Mouse (Mus musculus): ENCODE results near the gene Itln1. TPM values are rescaled to one million over a fixed set of nuclear protein-coding genes. Genes with fewer than 3 reads are reported as not detected.
A peak's percentile ranks its signal among the peaks of the same experiment; 100 is the strongest.

Itln1 gene
- polyA plus RNA-seq, 1 experiment from 2014 or later = not detected

GRCm38 (mm10) chr1:171556366-171556765, 21.3 kb upstream of the Itln1 start:
- no peak overlapping the region for H3K4me2 ChIP-seq
- no peaks in the 10 kb centered on the region for H3K36me3 ChIP-seq
- no peaks in the 10 kb centered on the region for H3K27me3 ChIP-seq
- no peak overlapping the region for H3K4me3 ChIP-seq
- no peak overlapping the region for H3K9ac ChIP-seq
- ATAC-seq (ENCODE audit: borderline replicate concordance, extremely low read depth, low FRiP score, low TSS enrichment) = no peak
- WGBS = 76% methylated on average over 2 of the region's 2 CpGs
- H3K4me1 ChIP-seq = peaks cover 5% of the 10 kb centered on the region; the same call in 1 of the 2 replicates
- no peak overlapping the region for H3K27ac ChIP-seq
- no peaks in the 10 kb centered on the region for H3K9me3 ChIP-seq

DNA sequence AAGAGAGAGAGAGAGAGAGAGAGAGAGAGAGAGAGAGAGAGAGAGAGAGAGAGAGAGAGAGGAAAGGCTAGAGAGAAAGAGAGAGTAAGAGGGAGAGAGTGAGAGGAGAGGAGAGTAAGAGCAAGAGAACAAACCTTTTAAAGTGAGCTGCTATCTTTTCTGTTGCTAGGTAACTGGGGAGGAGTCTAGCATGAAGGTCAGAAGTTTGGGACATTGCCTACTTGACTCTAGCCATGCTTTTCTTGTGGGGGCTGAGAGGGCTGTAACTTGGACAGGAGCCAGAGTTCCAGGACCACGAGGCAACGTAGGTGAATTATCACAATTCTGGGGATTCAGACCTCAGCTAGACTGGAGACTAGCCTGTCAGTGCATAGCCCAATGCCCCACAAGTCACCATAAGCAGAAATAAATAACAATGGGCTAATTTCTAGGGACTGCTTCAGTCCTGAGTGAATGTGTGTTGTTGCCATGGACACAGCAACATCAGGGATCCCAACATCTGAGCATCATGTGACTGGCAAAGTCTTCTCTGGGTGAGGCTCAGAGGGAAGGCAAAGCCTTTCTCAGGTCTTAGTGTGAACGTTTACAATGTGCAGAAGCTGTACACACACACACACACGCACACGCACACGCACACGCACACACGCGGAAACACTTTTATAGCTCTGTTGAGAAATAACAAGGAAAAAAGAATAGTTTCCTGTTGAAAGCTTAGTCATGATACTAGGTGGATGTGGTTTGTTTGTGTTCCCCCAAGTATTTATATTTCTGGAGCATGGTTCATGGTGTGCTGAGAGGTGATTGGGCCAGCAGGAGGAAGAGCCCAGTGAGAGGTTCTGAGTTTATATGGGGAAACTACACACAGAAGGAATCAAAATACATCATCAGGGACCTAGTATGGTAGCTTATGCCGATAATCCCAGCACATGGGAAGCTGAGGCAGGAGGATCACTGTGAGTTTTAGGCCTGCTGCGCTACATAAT, 18.6 kb upstream of the Itln1 start:
- Histone ChIP-seq H3K27ac (0 out of 2 replicates have a peak overlapping the region, but pooled peaks have one; percentile 15), H3K4me2 (no peak overlapping the region), H3K9me3 (no peaks in the 10 kb centered on the region), H3K4me1 (peaks cover 5% of the 10 kb centered on the region; the same call in 1 of the 2 replicates), H3K27me3 (no peaks in the 10 kb centered on the region), H3K4me3 (no peak overlapping the region), H3K36me3 (no peaks in the 10 kb centered on the region), H3K9ac (no peak overlapping the region)
- WGBS = 67% methylated on average over 11 of the region's 11 CpGs
- ATAC-seq (ENCODE audit: borderline replicate concordance, extremely low read depth, low FRiP score, low TSS enrichment) = peak; percentile 46; the same call in 1 of the 2 replicates

DNA sequence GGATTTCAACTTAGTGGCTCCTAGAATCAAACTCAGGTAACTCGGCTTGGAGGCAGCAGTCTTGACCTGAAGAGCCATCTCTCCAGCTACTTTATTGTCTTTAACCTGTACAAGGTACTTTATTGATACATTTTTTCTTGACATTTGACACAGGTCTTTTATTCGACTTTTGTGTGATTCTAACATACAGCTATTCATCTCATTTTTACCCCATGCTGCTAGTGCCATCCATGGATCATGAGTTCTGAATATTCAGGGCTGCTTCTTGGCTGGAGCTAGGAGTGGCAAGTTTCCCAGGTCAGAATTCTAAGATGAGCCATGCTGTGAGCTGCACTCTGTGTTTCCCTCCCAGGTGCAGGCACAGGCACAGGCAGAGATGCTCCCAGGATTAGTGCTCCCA, 17.1 kb upstream of the Itln1 start:
- Histone ChIP-seq H3K36me3 (no peaks in the 10 kb centered on the region), H3K4me2 (no peak overlapping the region), H3K4me3 (no peak overlapping the region), H3K27ac (peak overlapping the region; percentile 47; the same call in 1 of the 2 replicates), H3K9me3 (no peaks in the 10 kb centered on the region), H3K9ac (no peak overlapping the region), H3K4me1 (peaks cover 5% of the 10 kb centered on the region; the same call in 1 of the 2 replicates), H3K27me3 (no peaks in the 10 kb centered on the region)
- WGBS = 64% methylated on average over 2 of the region's 2 CpGs
- no peak for ATAC-seq (ENCODE audit: borderline replicate concordance, extremely low read depth, low FRiP score, low TSS enrichment)

DNA sequence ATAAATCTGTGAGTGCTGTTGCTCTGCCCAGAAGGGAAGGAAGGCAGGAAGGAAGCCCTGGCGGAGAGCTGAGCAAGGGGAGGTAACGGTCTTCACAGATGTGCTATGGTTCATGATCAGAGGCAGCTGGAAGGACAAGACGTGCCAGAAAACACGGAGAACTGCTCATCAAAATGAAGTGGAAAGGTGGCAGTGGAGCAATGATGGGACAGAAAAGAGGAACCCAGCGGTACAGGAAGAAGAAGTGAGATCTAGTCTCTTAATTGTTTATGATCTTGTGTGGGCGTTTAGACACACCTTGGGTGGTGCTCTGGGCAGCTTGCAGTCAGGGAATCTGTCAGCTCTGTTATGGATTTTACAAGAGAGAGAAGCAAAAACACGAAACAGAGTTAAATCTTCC, 16.2 kb upstream of the Itln1 start:
- ATAC-seq (ENCODE audit: borderline replicate concordance, extremely low read depth, low FRiP score, low TSS enrichment) = no peak
- H3K4me2 ChIP-seq = no peak overlapping the region
- no peaks in the 10 kb centered on the region for H3K27me3 ChIP-seq
- no peaks in the 10 kb centered on the region for H3K9me3 ChIP-seq
- no peak overlapping the region for H3K27ac ChIP-seq
- H3K4me1 ChIP-seq = peaks cover 5% of the 10 kb centered on the region; the same call in 1 of the 2 replicates
- 60% methylated on average over 7 of the region's 7 CpGs for WGBS
- no peak overlapping the region for H3K4me3 ChIP-seq
- H3K36me3 ChIP-seq = no peaks in the 10 kb centered on the region
- H3K9ac ChIP-seq = no peak overlapping the region

DNA sequence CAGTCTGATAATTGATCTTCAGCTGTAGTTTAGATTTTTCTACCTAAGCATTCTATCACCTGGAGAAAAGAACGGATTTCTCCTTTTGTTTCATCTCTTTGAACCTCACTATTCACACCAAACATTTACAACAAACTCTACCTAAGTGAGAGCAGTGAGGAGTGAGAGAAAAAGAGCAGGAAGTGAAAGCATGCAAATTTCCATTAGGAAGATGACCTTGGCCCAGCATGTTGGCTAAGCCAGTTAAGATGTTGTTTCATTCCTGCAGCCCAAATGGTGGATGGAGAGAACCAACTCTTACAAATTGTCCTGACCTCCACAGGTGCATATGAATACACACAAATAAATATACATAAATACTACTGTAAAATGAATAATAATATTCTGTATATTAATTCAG, 5.6 kb upstream of the Itln1 start:
- H3K27me3 ChIP-seq = no peaks in the 10 kb centered on the region
- no peak overlapping the region for H3K27ac ChIP-seq
- no peaks in the 10 kb centered on the region for H3K4me1 ChIP-seq
- ATAC-seq (ENCODE audit: borderline replicate concordance, extremely low read depth, low FRiP score, low TSS enrichment) = no peak
- no peak overlapping the region for H3K9ac ChIP-seq
- H3K4me3 ChIP-seq = no peak overlapping the region
- no peaks in the 10 kb centered on the region for H3K36me3 ChIP-seq
- WGBS = 74% methylated on average over 1 of the region's 1 CpGs
- H3K4me2 ChIP-seq = no peak overlapping the region
- no peaks in the 10 kb centered on the region for H3K9me3 ChIP-seq

DNA sequence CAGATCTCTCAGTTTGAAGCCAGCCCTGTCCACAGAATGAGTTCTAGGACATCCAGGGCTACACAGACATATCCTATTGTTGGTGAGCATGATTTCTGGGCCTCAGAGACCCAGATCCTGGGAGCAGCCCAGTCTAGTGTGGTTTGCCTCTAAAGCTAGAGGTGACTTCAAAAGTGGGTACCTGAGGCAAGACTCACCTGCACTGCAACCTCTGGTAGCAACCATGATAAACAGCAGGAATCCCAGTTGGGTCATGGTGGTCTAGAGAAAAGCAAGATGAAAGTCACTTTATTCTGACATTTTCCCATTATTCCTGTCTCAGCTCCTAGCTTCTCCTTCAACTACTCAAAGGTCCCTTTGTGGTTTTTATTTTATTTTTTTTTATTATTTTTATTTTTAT, 537 bp downstream of the Itln1 start:
- H3K27me3 ChIP-seq = no peaks in the 10 kb centered on the region
- H3K4me2 ChIP-seq = no peak overlapping the region
- H3K27ac ChIP-seq = no peak overlapping the region
- H3K9ac ChIP-seq = no peak overlapping the region
- no peaks in the 10 kb centered on the region for H3K36me3 ChIP-seq
- H3K9me3 ChIP-seq = no peaks in the 10 kb centered on the region
- H3K4me3 ChIP-seq = no peak overlapping the region
- no peaks in the 10 kb centered on the region for H3K4me1 ChIP-seq
- ATAC-seq (ENCODE audit: borderline replicate concordance, extremely low read depth, low FRiP score, low TSS enrichment) = no peak

DNA sequence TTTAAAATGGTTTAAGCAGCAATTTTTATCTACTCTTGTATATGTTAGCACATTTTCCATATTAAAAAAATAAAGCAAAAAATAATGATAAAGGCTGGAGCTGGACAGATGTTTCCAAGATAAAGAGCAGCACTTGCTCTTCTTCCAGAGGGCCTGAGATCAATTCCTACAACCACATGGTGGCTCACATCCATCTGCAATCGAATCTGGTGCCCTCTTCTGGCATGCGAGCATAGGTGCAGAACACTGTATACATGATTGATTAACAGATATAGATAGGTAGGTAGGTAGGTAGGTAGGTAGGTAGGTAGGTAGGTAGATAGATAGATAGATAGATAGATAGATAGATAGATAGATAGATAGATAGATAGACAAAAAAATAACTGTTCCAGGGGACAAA, 2.3 kb downstream of the Itln1 start:
- Histone ChIP-seq H3K27me3 (no peaks in the 10 kb centered on the region), H3K36me3 (no peaks in the 10 kb centered on the region), H3K9me3 (no peaks in the 10 kb centered on the region), H3K27ac (no peak overlapping the region), H3K4me3 (no peak overlapping the region), H3K4me2 (no peak overlapping the region), H3K9ac (no peak overlapping the region), H3K4me1 (no peaks in the 10 kb centered on the region)
- no peak for ATAC-seq (ENCODE audit: borderline replicate concordance, extremely low read depth, low FRiP score, low TSS enrichment)
- WGBS = 48% methylated on average over 2 of the region's 2 CpGs

DNA sequence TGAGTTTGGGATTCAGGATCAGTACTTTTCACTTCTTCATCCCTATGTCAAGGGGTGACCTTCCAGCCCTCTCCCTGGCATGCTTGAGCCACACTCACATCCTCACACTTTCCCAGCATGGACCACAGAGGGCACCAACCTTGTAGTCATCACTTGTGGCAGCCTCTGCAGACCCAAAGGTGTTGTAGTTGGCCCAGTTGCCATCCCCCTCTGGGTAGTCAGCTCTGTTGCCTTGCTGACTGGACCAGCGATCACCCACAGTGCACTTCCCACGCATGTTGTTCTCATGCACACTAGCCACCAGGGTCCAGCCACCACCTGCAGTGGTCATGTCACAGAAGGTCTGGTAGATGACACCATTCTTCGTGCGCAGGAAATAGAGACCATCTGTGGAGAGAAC, 3.7 kb downstream of the Itln1 start:
- Histone ChIP-seq H3K4me2 (no peak overlapping the region), H3K9me3 (no peaks in the 10 kb centered on the region), H3K27ac (no peak overlapping the region), H3K27me3 (no peaks in the 10 kb centered on the region), H3K4me3 (no peak overlapping the region), H3K36me3 (no peaks in the 10 kb centered on the region), H3K9ac (no peak overlapping the region), H3K4me1 (no peaks in the 10 kb centered on the region)
- no peak for ATAC-seq (ENCODE audit: borderline replicate concordance, extremely low read depth, low FRiP score, low TSS enrichment)
- 92% methylated on average over 4 of the region's 4 CpGs for WGBS

- Histone ChIP-seq H3K27me3 (no peaks in the 10 kb centered on the region), H3K4me2 (no peak overlapping the region), H3K4me1 (no peaks in the 10 kb centered on the region), H3K9me3 (no peaks in the 10 kb centered on the region), H3K27ac (no peak overlapping the region), H3K4me3 (no peak overlapping the region), H3K36me3 (no peaks in the 10 kb centered on the region), H3K9ac (no peak overlapping the region)
- no peak for ATAC-seq (ENCODE audit: borderline replicate concordance, extremely low read depth, low FRiP score, low TSS enrichment)
- 58% methylated on average over 4 of the region's 4 CpGs for WGBS
Measured at GRCm38 (mm10) chr1:171515557-171515956, 19.5 kb downstream of the Itln1 start.

- no peaks in the 10 kb centered on the region for H3K9me3 ChIP-seq
- no peak overlapping the region for H3K27ac ChIP-seq
- H3K9ac ChIP-seq = no peak overlapping the region
- H3K36me3 ChIP-seq = no peaks in the 10 kb centered on the region
- H3K4me3 ChIP-seq = no peak overlapping the region
- WGBS = 10% methylated on average over 1 of the region's 1 CpGs
- no peak for ATAC-seq (ENCODE audit: borderline replicate concordance, extremely low read depth, low FRiP score, low TSS enrichment)
- H3K4me2 ChIP-seq = no peak overlapping the region
- no peaks in the 10 kb centered on the region for H3K4me1 ChIP-seq
- H3K27me3 ChIP-seq = no peaks in the 10 kb centered on the region
Measured at GRCm38 (mm10) chr1:171515039-171515438, 20.1 kb downstream of the Itln1 start.

- H3K4me3 ChIP-seq = no peak overlapping the region
- H3K9me3 ChIP-seq = no peaks in the 10 kb centered on the region
- no peaks in the 10 kb centered on the region for H3K27me3 ChIP-seq
- no peaks in the 10 kb centered on the region for H3K36me3 ChIP-seq
- ATAC-seq (ENCODE audit: borderline replicate concordance, extremely low read depth, low FRiP score, low TSS enrichment) = no peak
- WGBS = 68% methylated on average over 1 of the region's 1 CpGs
- H3K9ac ChIP-seq = no peak overlapping the region
- H3K27ac ChIP-seq = no peak overlapping the region
- no peaks in the 10 kb centered on the region for H3K4me1 ChIP-seq
- no peak overlapping the region for H3K4me2 ChIP-seq
Measured at GRCm38 (mm10) chr1:171513760-171514159, 21.3 kb downstream of the Itln1 start.

DNA sequence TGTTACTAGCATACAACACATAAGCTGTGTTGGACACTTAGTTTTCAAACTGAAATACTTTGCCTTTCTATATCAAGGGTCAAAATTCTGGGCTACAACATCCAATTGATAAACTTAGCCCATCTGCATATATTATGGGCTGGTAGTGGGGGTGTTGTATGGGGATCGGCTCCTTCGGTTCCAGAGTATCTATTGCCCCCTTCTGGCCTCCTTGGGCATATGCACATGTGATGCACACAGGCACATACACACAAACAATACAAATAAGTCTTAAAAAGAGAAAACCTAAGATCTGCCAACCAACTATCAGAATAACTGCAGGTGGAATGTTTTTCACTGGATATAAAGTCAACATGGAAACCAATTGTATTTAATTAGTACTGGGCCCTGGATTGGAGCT, 21.9 kb downstream of the Itln1 start:
- 95% methylated on average over 2 of the region's 2 CpGs for WGBS
- Histone ChIP-seq H3K9me3 (no peaks in the 10 kb centered on the region), H3K27me3 (no peaks in the 10 kb centered on the region), H3K27ac (no peak overlapping the region), H3K4me3 (no peak overlapping the region), H3K9ac (no peak overlapping the region), H3K4me1 (no peaks in the 10 kb centered on the region), H3K4me2 (no peak overlapping the region), H3K36me3 (no peaks in the 10 kb centered on the region)
- ATAC-seq (ENCODE audit: borderline replicate concordance, extremely low read depth, low FRiP score, low TSS enrichment) = no peak

Measured in lung, embryonic 15.5 days (tissue).